Mouse (Mus musculus): ENCODE measurements around the gene Lcn12.

Gene Lcn12

GRCm38 (mm10) chr2:25493476-25493961, at the start of gene Lcn12:
Lcn12 (minus strand) TSS chr2:25493911.
- no peak for DNase-seq (ENCODE audit: extremely low read depth, low read depth)

- DNase-seq (ENCODE audit: extremely low read depth, low read depth): no peak
Measured at GRCm38 (mm10) chr2:25541644-25542367, 48.1 kb upstream of the Lcn12 start.

GRCm38 (mm10) chr2:25540541-25540948, 46.8 kb upstream of the Lcn12 start:
- DNase-seq (ENCODE audit: extremely low read depth, low read depth): no peak

GRCm38 (mm10) chr2:25536531-25536930, 42.8 kb upstream of the Lcn12 start:
- DNase-seq (ENCODE audit: extremely low read depth, low read depth): no peak

- no peak for DNase-seq (ENCODE audit: extremely low read depth, low read depth)
Measured at GRCm38 (mm10) chr2:25534866-25535182, 41.1 kb upstream of the Lcn12 start.

- no peak for DNase-seq (ENCODE audit: extremely low read depth, low read depth)
Measured at GRCm38 (mm10) chr2:25534178-25534865, 40.6 kb upstream of the Lcn12 start.

- no peak for DNase-seq (ENCODE audit: extremely low read depth, low read depth)
Measured at GRCm38 (mm10) chr2:25533707-25534106, 40.0 kb upstream of the Lcn12 start.

GRCm38 (mm10) chr2:25526510-25527302, 33.0 kb upstream of the Lcn12 start:
- no peak for DNase-seq (ENCODE audit: extremely low read depth, low read depth)

GRCm38 (mm10) chr2:25509912-25510311, 16.2 kb upstream of the Lcn12 start:
- DNase-seq (ENCODE audit: extremely low read depth, low read depth): no peak

GRCm38 (mm10) chr2:25506964-25507363, 13.3 kb upstream of the Lcn12 start:
- no peak for DNase-seq (ENCODE audit: extremely low read depth, low read depth)

- DNase-seq (ENCODE audit: extremely low read depth, low read depth): no peak
Measured at GRCm38 (mm10) chr2:25505860-25506259, 12.1 kb upstream of the Lcn12 start.

GRCm38 (mm10) chr2:25505000-25505399, 11.3 kb upstream of the Lcn12 start:
- DNase-seq (ENCODE audit: extremely low read depth, low read depth): no peak

- no peak for DNase-seq (ENCODE audit: extremely low read depth, low read depth)
Measured at GRCm38 (mm10) chr2:25504538-25504937, 10.8 kb upstream of the Lcn12 start.

GRCm38 (mm10) chr2:25502726-25503125, 9.0 kb upstream of the Lcn12 start:
- no peak for DNase-seq (ENCODE audit: extremely low read depth, low read depth)

GRCm38 (mm10) chr2:25501593-25502486, 8.1 kb upstream of the Lcn12 start, which contains the start of gene C8g:
C8g (minus strand) TSS chr2:25501719.
- DNase-seq (ENCODE audit: extremely low read depth, low read depth): no peak

GRCm38 (mm10) chr2:25500576-25501405, 7.1 kb upstream of the Lcn12 start, which contains the start of gene Fbxw5:
Fbxw5 (plus strand) TSS chr2:25500750.
- DNase-seq (ENCODE audit: extremely low read depth, low read depth): peak; percentile 89

- no peak for DNase-seq (ENCODE audit: extremely low read depth, low read depth)
Measured at GRCm38 (mm10) chr2:25500071-25500575, 6.4 kb upstream of the Lcn12 start.

- no peak for DNase-seq (ENCODE audit: extremely low read depth, low read depth)
Measured at GRCm38 (mm10) chr2:25498622-25499478, 5.1 kb upstream of the Lcn12 start.
